Mouse (Mus musculus) adipocyte (in vitro differentiated cells): Measurements from ENCODE around the gene Dna2.
"Not testable (repeated sequence)": the region's sequence is repeated elsewhere in the genome, so short reads cannot be mapped to it uniquely, and the experiment has no call there.

ENCODE experiments used
- DNase-seq: peaks from one replicate; pipeline ENCODE4 v3.0.0-alpha.2; 2016; ENCODE audit warnings: low spot score

The Dna2 gene

DNA sequence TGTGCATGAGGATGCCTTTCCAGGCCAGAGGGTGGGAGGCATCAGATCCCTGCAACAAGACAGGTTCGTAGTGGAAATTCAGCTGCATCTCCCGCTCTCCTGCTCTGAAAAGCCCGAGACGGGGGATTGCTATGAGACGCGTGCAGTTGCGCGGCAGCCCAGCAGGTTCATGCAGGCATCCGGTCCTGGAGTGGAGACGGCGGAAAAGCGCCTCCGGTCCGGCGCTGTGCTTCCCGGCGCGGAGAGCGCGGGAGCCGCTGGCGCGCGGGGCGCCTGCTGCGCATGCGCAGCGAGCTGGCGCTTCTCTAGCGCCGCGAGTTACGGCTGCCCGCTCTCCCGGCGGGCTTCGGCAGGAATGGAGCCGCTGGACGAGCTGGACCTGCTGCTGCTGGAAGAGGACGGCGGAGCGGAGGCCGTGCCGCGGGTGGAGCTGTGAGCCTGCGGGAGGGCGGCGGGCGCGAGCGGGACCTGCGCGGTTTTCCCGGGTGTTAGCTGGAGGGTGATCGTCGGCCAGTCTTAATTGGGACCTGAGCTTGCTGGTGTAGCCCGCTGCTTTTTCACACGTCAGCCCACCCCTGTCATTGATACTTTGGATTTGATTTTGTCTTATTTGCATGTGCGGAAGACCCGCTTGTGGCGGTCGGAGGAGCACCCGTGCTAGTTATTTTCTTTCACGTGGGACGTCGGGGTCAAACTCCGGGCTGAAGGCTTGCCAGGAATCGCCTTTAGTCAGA is at the start of gene Dna2:
Gene Dna2 (plus strand): TSS at position 289 of the 734 bp plus-strand sequence.
- peak; percentile 69 for DNase-seq

DNA sequence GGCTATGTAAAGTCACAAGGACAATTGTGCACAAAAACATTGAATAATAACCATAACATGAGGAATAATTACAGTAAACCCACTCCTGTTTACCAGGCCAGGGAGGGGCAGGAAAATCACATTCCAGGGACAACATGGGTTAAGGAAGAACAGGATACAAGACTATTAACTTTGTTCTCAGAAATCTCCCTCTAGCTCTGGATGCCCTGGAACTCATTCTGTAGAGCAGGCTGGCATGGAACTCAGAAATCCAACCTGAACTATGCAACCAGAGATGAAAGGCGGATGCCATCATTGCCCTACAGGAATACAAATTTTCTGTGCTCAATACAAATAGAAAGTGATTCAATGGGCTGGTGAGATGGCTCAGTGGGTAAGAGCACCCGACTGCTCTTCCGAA is 49.4 kb upstream of the Dna2 start:
- DNase-seq = no peak

DNA sequence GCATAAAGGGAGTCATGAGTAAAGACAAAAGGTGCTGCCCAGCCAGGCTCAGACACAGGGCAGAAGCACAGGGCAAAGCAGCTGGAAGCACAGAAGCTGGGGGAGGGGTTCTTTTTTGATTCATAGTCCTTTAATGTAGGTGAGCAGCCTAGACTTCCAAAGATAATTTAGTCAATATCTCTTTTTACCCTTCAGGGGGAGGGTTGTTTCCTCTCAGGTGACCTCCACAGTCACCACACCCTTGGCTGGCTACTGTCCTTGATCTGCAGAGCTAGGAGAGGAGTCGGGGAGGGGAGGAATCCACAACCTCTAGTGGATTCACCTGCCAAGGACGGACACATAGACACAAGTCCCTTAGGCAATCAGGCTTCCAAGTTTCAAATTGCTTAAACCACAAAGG is 48.8 kb upstream of the Dna2 start:
- no peak for DNase-seq

DNA sequence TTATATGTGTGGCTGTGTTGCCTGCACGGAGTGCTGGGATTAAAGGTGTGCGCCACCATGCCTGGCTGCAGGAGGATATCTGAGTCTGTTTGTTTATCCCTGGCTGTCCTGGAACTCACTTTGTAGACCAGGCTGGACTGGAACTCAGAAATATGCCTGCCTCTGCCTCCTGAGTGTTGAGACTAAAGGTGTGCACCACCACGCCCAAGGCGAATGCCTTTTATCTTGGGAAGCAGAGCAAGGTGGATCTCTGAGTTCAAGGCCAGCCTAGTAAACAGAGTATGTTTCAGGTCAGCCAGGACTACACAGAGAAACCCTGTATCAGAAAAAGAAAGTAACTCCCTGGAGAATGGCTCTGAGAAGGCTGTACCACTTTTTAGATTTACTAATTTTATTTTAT is 46.7 kb upstream of the Dna2 start:
- no peak for DNase-seq

DNA sequence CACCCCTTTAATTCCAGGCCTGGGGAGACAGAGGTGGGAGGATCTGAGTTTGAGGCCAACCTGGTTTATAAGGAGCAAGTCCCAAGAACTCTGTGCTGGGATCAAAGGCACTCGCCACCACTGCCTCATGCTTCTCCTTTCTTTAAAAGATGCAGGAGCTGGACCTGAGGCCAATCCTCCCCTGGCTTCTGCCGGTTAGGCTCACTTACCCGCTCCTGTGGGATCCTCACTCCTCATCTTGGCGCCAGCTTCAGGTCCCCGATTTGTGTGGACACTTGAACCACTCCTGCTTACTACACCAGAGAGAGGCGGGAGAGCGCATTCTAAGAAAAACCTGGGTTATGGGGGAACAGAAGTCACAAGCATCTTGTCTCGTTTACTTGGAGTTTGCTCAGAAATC is 45.0 kb upstream of the Dna2 start:
- no peak for DNase-seq

DNA sequence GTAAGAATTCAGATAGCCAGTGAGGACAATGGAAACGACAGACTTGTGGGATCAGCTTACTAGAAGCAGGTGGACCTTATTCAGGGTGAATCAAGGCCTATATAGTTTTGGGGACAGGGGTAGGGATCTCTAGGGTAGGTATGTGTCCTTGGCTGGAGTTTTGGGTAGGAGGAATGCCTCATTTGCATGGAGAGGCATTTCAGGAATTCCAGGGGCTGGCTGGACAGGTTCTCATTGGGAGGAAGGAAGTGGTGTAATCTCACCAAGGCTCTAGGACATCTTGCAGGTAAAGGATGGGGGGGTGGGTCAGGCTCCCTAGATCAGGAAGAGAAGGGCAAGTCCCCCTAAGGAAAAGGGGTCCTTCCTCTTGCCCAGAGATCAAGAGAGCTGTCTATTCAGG is 44.0 kb upstream of the Dna2 start:
- no peak for DNase-seq

DNA sequence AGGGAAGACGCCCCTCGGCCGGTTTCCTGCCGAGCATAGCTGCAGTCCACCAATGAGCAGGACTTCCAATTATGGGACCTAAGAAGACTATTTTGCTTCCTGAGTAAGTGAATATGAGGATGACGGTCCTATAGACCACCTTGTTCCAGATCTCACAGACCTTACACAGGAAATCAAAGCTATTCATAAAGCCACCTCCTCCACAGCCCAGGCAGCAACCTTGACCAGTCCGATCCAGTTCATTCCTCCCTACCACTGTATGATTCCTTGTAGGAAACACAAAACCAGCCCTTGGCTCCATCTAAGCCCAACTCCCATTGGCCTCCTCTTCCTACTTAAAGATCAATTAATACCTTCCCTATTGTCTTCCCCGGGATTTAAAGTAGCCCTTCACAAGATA is 40.5 kb upstream of the Dna2 start:
- no peak for DNase-seq

DNA sequence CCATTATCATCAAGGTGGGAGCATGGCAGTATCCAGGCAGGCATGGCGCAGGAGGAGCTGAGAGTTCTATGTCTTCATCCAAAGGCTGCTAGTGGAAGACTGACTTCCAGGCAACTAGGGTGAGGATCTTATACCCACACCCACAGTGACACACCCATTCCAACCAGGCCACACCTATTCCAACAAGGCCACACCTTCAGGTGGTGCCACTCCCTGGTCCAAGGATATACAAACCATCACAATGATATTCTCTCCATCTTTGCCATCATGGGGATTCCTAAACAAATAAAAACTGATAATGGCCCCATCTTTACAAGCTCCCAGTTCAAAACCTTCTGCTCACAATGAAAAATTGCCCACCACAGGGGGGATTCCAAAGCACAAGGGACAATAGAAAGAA is 37.9 kb upstream of the Dna2 start, which contains the start of gene Tet1:
Gene Tet1 (minus strand): TSS at position 101 of the 400 bp plus-strand sequence.
- DNase-seq = not testable (repeated sequence)

DNA sequence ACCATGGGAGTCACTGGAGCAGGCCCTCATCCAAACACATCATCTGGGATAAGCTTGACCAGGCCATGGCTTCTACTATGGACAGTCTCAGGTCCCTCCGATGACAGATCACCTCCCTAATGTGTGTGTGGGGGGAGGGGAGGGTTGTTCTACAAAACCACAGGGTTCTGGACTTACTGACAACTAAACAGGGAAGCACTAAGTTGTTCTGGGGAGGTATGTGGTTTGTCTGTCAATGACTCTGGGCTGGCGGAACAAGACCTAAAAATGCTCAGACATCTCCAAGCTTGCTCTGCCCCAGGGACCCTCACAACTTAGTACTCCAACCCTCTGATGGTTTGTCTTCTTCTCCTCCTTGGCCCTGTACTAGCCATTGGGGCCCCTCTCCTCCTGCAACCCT is 35.7 kb upstream of the Dna2 start:
- DNase-seq = no peak

DNA sequence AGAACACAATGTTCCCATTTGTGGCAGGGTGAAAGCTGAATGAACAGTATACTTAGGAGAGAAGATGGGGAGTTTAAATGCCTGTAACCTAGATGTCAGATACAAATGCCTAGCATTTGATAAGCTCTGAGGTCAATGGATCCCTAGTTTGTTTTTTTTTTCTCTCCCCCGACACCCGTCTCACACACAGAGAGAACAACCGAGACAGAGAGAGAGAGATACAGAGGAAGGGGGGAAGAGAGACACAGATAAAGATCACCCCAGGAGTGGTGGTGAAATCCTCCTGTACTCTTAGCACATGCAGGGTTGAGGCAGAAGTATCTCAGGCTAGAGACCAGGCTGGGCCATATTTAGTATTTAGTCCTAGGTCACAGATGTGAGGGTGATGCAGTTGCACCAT is 27.8 kb upstream of the Dna2 start:
- no peak for DNase-seq

DNA sequence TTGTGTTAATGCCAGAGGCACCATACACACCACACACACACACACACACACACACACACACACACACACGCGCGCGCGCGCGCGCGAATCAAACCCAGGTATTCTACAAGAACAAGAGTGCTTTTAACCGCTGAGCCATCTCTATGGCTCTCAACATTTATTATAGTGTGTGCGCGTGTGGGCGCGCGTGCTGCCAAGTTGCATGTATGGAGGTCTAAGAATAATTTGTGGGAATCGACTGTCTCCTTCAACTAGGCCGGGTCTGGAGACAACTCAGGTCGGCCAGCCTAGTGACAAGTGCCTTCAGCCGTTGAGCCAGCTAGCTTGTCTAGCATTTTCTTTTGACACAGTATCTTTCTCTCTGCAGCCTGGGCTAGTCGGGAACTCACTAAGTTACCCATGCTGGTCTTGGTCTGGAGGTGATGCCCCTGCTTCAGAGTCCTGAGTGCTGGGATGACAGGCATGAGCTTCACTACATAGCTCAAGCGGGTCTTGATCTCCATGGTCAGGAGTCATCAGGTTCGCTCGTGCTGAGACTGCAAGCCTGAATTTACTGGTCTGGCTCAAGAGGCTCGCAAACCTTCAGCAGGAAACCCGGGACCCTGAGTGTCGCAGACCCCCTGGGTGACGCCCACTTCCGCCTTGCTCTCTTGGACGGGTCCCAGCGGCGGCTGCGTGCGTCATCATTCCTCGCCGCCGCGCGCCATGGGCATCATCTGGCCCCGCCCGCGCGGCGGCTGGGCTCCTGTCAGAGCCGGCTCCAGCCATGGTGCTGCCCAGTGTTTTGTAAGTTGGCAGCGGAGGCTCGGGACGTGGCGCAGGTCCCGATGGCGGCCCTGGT is 26.7 kb upstream of the Dna2 start, which contains the start of gene Slc25a16:
Gene Slc25a16 (plus strand): TSS at position 709 of the 841 bp plus-strand sequence.
- DNase-seq = peak; percentile 88

DNA sequence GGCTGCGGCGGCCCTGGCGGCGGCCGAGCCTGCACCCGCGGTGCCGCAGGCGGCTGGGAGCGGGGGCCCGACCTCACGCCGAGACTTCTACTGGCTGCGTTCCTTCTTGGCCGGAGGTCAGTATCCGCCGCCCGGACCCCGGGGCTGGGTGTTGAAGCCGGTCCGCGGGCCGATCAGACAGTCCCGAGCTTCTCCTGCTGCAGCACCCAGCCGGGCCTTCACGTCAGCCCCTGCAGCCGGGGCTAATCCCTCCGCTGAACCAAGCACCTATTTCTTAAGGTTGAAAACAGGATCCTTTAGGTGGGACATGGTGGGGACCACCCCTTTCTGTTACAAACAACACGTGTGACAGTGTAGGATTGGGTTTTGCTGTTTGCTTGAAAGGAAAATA is 26.1 kb upstream of the Dna2 start:
- no peak for DNase-seq

DNA sequence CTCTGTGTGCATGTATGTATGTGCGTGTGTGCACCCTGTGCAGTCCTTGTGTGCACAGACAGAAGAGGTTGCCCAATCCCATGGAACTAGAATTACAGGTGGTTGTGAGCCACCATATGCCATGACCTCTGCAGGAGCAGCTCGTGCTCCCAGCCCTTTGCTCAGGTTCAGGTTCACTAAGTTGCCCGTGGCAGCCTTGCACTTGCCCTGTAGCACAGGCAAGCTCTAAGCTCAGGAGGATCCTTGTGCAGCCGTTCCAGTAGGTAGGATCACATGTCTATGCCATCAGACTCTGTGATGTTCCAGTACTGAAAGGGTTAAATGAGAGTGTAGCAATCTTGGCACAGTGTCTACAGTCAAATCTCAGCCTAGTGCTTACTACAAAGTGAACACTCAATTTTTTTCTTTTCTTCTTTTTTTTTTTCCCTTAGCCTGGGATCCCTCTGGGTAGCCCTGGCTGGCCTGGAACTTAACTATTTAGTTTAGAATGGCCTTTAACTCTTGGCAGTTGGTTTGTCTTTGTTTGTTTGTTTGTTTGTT is 22.7 kb upstream of the Dna2 start:
- DNase-seq = peak; percentile 68

DNA sequence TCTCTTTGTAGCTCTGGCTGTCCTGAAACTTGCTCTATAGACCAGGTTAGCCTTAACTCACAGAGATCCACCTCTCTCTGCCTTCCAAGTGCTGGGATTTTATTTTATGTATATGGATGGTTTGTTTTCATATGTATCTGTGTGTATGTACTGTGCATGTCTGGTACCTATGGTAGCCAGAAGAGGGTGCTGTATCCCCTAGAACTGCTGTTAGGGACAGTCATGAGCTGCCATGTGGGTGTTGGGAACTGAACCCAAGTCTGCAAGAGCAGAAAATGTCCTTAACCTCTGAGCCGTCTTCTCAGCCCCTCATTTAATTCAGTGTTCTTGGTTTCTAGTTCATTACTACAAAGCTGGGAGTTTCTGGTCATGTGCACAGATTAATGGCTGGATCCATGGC is 14.4 kb upstream of the Dna2 start:
- no peak for DNase-seq

DNA sequence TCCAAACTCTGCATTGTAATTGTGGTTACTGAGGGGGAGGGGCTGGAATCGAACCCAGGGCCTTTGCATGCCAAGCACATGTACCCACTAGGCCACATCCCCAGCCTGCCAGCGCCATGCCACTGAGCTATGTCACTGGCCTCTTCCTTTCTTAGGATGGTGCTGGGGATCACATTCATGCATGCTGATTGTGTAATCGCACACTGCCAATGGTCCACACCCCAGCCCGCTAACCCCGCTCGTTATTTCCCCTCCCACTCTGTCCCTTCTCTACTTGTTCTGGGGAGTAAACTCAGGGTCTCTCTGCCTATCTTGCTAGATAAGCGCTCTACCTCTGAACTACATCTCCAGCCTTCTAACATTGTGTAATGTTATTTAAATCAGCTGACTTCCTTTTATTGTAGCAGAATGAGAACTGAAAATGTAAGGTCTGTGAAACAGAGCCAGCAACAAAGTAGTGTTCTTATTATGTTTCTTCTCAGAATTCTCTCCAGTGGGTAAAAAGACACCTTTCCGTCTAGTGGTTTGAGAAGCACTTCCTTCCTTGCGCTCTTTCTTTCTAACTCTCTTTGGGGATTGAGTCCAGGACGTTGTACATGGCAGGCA is 1.7 kb upstream of the Dna2 start:
- no peak for DNase-seq

DNA sequence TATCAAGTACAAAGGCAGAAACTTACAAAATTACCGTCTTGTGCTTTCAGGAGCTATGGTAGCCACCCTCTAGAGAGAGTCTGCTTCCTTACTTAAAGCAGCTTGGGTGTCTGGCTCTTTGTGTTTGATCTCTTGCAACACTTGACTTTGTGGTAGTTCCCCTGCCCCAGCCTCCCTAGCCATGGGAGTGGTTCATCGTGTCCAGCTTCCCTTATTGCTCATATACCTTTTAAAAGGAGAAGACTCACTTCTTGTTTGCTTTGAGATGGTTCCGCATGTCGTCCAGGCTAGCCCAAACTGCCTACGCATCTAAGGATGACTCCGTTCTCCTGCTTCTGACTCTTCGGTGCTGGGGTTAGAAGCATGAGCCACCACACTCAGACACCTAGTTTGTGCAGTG is 1.7 kb downstream of the Dna2 start:
- no peak for DNase-seq

DNA sequence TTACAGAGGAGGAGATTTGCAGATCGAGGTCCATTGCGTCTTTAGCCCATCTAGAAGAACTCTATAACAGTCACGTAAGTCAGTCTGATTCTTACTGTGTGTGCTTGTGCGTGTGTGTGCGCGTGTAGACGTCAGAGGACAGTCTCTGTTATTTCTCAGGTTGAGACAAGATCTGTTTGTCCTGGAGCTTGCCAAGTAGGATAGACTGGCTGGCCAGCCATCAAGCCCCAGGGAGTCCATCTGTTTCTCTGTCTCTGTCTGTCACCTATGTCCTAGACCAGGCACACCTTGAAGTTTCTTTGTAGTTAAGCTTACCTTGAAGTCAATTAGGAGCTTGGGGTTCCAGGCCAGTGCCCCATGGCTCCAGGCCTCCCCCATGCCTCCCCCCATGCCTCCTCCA is 17.1 kb downstream of the Dna2 start:
- DNase-seq = no peak

DNA sequence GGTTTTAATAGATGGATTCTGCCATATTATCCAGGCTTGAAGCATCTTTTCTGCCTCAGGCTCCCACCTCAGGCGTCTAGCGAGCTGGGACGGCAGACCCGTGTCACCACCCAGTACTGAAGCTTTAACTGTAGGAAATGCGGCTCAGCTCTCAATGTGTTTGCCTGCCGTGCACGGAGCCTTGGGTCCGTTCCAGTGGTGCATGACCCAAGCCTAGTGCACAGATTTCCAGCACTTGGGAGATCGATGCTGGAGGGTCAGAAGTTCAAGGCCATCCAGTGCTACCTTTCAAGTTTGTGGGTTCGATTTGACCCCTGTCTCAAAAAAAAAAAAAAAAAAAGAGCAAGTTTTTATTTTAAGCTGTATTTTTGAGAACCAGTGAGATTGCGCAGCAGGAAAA is 19.0 kb downstream of the Dna2 start:
- no peak for DNase-seq

DNA sequence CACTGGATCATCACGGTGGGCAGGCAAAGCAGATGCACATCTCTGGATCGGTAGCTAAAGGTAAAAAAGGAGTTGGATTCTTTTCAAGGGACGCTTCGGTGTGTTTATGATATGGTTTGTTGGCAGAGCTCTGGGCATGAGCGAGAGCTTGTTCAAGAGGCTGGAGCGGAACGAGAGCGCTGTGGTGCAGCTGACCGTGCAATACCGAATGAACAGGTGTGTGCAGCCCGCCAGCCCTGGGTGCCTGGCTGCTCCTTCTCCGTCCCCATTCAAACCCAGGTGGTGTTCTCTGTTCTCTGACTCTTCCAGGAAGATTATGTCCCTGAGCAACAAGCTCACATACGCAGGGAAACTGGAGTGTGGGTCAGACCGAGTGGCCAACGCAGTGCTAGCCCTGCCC is 19.5 kb downstream of the Dna2 start:
- no peak for DNase-seq

DNA sequence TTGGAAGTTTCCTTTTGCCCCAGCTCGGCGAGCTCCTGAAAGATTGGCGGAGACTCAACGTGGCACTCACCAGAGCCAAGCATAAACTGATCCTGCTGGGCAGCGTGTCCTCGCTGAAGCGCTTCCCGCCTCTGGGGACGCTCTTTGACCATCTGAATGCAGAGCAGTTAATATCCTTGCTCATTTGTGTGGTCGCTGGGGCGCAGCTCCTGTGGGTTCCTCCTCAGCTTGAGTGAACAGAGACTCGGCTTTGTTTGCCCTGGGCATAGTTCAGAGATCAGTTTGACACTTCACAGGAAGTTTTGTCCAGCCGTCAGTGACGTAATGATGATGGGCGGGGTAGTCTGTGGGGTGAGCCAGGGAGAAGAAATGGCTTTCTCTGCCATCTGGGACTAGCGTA is 25.0 kb downstream of the Dna2 start:
- DNase-seq = no peak

DNA sequence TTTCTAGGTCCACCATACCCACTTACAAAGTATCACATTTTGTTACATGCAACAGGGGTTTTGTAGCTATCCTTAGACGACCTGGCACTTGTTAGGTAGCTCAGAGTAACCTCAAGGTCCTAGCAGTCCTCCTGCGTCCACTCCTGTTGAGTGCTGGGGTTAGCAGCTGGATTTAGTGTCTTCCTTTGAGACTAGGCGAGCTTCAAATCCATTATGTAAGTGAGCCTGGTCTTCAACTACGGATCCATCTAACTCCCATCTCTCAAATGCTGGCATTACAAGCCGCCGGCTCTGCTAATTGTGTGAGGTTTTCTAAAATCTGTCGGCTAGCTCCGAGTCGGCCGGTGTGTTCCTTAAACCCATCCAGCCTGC is 32.8 kb downstream of the Dna2 start:
- no peak for DNase-seq

DNA sequence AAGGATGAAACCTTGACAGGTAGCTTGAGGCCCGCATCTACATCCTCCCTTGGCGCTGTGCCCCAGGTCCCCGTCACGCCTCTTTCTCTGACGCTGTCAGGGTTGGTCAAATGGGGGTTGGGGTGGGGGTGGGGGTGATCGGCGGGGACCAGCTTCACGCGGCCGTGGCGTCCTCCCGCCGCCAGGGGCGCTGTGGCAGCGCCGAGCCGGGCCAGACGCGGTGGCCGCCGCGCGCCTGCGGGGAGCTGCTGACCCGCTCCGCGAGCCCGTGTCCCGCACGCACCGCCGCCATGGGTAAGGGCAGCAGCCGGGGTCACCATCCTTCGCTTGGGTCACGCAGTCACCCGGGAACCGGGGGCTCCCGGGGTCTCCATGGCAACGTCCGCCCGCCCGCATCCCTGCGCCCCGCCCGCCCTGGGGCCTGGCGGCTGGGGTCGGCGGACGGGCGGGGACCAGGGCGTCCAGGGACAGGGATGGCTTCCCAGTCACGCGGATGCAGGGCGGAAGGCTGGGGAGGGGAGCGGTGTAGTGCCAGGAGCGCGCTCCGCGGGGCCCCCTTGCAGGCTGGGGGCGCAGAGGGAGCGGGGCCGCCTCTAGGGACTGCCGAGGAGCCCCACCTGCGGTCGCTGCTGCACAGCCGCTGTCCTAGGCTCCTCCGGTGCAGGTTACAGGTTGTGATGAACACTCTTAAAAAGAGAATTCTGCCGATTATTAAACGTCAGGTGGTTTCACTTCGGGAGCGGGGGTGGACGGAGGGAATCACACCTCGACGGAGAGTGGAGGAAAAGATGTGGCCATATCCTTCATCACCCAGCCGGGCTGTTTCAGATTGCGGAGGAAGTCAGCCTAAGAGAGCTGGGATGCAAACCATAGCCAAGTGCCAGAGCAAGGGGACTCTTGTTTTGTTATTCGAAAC is 33.5 kb downstream of the Dna2 start, which contains the start of gene Rufy2:
Gene Rufy2 (plus strand): TSS at position 185 of the 916 bp plus-strand sequence.
- DNase-seq = peak; percentile 66
